8 mouse cellular contexts compared by ENCODE assay signal in genomic region chr9:7837806-7838440, GRCm38 (mm10). TPM values are rescaled to one million over a fixed set of nuclear protein-coding genes. Genes with fewer than 3 reads are reported as not detected.
DNase-seq lines count a peak whose midpoint lies in the region; ATAC-seq and TF ChIP-seq lines count a peak whose summit lies in the region.

No protein-coding gene starts in this region.

- no peak for TF ChIP-seq CTCF in Patski (IDR thresholded peaks at IDR 0.05)

- peak overlapping the region; percentile 51 for H3K4me2 ChIP-seq in intestine, embryonic 16.5 days (ENCODE audit: low read depth, low read length)

- no peaks in the 10 kb centered on the region for H3K9me3 ChIP-seq in intestine, embryonic 16.5 days (ENCODE audit: control insufficient read depth, low read length)

- H3K27ac ChIP-seq in intestine, embryonic 16.5 days (ENCODE audit: low read length), result peak overlapping the region; percentile 98

- no peak for ATAC-seq in Patski
- ATAC-seq in intestine, embryonic 16.5 days, result peak; percentile 2; the same call in 1 of the 2 replicates

- H3K9ac ChIP-seq in intestine, embryonic 16.5 days (ENCODE audit: low read depth, low read length), result peak overlapping the region; percentile 78

- in situ Hi-C loops in Patski (cut with MboI; ENCODE audit: low pct_unique_long_range_greater_than_20kb), result no loop called here

- H3K36me3 ChIP-seq in intestine, embryonic 16.5 days (ENCODE audit: control insufficient read depth, insufficient read depth, low read length), result no peaks in the 10 kb centered on the region; the same call in 1 of the 2 replicates

- POLR2A ChIA-PET in Patski (lab: Charles Lee), result no interaction called here

- peaks cover 7% of the 10 kb centered on the region for H3K4me1 ChIP-seq in intestine, embryonic 16.5 days (ENCODE audit: control insufficient read depth, insufficient read depth, low read length)

- H3K27me3 ChIP-seq in Patski, result no peaks in the 10 kb centered on the region
- H3K27me3 ChIP-seq in intestine, embryonic 16.5 days (replicated peaks; ENCODE audit: control insufficient read depth, insufficient read depth, low read length), result no peaks in the 10 kb centered on the region

- CTCF ChIA-PET in Patski (lab: Charles Lee), result no interaction called here

- WGBS in intestine, embryonic 16.5 days, result 11% methylated on average over 14 of the region's 14 CpGs

- peak overlapping the region; percentile 61 for H3K4me3 ChIP-seq in intestine, embryonic 16.5 days (ENCODE audit: low read length)

- peak; percentile 5 to 8 for DNase-seq in layer of hippocampus, postnatal 14 days (ENCODE audit: low spot score in 2 of 2)
- no peak for DNase-seq in layer of hippocampus, adult 18-20 months (ENCODE audit: low spot score in 2 of 2)
- DNase-seq in Patski (ENCODE audit: low read depth, low spot score), result peak; percentile 44
- peak; percentile 54 for DNase-seq in fibroblast of lung, adult 2 months (ENCODE audit: low read depth)
- peak; percentile 57 for DNase-seq in neural tube, embryonic 10.5 days (ENCODE audit: extremely low spot score, low spot score)
- DNase-seq in right cerebral cortex, postnatal 10 days (ENCODE audit: low spot score in 2 of 2), result no peak
- no peak for DNase-seq in frontal cortex, postnatal 10 days (ENCODE audit: low spot score in 2 of 2)

RNA-seq across cellular contexts. Expression of gene Birc2, which starts 1.1 kb away (rescaled TPM):
- 10 to 100 TPM; 34.9 to 35.4 TPM for total RNA-seq in layer of hippocampus, postnatal 14 days (2021)
- 10 to 100 TPM; 33.9 to 38.2 TPM for total RNA-seq in layer of hippocampus, adult 18-20 months (2021)
- 37.1 TPM for polyA plus RNA-seq in Patski (2021)
- polyA plus RNA-seq in intestine, embryonic 16.5 days (2015; fragmentation: Nextera tagmentation; extraction: Ambion mirVana), result 26.9 and 27.6 TPM in 2 replicates

RNA-seq across cellular contexts. Expression of gene Birc3, which starts 35.1 kb away (rescaled TPM):
- total RNA-seq in layer of hippocampus, postnatal 14 days (2021), result 1 to 10 TPM; 3.7 to 4.2 TPM
- total RNA-seq in layer of hippocampus, adult 18-20 months (2021), result 1 to 10 TPM; 1.4 to 1.6 TPM
- polyA plus RNA-seq in Patski (2021), result 12.9 TPM
- 12.7 and 15.3 TPM in 2 replicates for polyA plus RNA-seq in intestine, embryonic 16.5 days (2015; fragmentation: Nextera tagmentation; extraction: Ambion mirVana)

Comparison
In these comparisons a context has a peak if more than half of its experiments do, and no peak if none do; other contexts are left out.
1. DNase-seq: peak in layer of hippocampus, postnatal 14 days (2 of 2), Patski (single experiment), fibroblast of lung, adult 2 months (single experiment) and neural tube, embryonic 10.5 days (single experiment); none in layer of hippocampus, adult 18-20 months (0 of 2), right cerebral cortex, postnatal 10 days (0 of 2) and frontal cortex, postnatal 10 days (0 of 2).